Mouse (Mus musculus): ENCODE results near the gene Zfp385b. TPM values are rescaled to one million over a fixed set of nuclear protein-coding genes. Genes with fewer than 3 reads are reported as not detected.

The Zfp385b gene
- total RNA-seq, 2 experiments from 2014 or later = 10.0 to 11.5 TPM

DNA sequence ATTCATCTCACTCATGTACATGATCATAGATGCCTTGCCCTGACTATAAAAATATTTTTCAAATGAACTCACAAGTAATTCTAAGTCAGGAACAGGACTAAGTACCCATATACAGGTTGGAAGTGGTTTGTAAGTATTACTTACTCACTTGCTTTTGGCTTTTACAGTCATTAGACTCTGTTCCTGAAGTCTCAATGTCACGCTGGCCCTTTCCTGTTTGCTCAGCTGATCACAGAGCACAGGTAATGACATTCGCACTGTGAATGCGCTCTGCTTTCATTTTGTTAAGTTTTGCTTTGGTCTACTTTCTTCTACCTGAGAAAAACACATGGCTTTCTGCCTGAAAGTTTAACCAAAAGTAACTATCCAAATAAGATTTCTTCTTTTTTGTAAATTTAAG, 282.9 kb downstream of the Zfp385b start:
- DNase-seq (ENCODE audit: low spot score) = no peak
- intact Hi-C loops (cut with DNase I) = no loop called here

- intact Hi-C loops (cut with DNase I) = no loop called here
- no peak for DNase-seq (ENCODE audit: low spot score)
Observed at GRCm38 (mm10) chr2:77528079-77528752, 291.2 kb downstream of the Zfp385b start.

DNA sequence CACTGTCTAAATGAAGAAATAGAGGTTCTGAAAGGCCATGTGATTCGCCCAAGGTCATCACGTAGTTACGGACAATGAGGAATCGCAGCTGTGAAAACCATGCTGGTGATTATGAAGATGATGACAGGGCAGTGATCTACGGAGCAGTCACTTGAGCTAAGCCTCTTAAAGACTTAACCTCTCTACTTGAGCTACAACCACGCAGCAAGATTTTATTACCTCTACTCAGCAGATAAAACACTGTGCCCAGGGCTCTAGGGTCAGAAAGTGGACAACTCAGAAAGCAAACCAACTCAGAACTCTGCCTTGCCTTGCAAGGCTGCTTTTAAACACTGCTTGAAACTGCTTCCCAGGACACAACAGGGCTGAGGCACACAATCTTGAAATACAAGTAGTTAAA, 291.8 kb downstream of the Zfp385b start:
- no peak for DNase-seq (ENCODE audit: low spot score)
- intact Hi-C loops (cut with DNase I) = no loop called here

DNA sequence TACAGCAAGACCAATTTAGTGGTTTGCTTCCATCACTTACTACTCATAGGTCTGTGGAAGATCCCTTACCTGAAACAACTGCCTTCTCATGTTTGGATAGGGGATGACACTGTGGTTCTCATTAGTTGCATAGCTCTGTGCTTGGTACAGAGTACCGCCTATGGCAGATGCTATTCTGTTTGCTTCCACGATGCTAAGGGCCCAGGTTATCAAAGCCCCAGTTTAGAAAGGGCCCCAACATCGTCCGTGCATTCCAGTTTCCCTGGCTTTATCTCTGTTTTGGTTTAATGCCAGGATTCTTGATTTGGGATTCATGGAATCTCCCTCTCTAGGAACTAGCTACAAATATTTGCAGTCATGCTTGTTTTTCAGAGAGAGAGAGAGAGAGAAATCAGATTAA, 292.6 kb downstream of the Zfp385b start:
- intact Hi-C loops (cut with DNase I) = no loop called here
- DNase-seq (ENCODE audit: low spot score) = no peak

DNA sequence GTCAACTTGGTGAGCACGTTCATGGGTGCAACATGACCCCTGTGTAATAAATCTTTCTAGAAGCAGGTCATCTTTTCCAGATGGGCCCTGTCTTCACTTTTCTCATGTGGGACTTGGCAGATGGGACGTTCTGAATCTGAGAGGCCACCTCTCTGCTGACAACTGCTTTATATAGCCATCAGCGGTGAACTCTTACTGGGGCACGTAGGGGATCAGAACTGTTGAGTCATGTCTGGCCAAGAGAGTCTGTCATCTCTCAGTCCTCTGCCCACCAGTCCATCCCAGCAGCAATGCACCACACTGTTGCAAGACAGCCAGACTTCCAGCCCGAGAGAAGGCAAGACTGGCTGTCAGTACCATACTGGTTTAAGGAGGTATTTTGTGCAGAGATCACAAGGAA, 293.1 kb downstream of the Zfp385b start:
- intact Hi-C loops (cut with DNase I) = no loop called here
- DNase-seq (ENCODE audit: low spot score) = no peak

GRCm38 (mm10) chr2:77522223-77522622, 297.2 kb downstream of the Zfp385b start:
- no peak for DNase-seq (ENCODE audit: low spot score)
- intact Hi-C loops (cut with DNase I) = no loop called here

DNA sequence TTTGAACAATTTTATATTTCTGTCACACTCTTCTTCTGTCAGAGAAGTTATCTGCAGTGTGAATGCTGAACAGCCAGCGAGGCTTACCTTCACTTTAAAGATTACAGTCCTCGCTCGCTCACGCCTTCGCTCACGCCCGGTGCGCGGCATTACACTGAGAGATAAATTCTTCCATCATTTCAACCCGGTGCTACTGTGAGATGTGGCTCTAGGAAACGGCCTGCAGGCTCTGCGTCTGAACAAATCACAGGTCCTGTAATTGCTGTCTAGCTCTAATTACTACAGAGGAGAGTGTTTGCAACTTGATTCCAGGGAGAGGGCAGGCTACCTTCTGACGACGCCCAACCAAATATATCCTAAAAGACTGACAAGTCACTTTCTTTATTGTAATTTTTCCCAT, 300.1 kb downstream of the Zfp385b start:
- no peak for DNase-seq (ENCODE audit: low spot score)
- intact Hi-C loops (cut with DNase I) = no loop called here

DNA sequence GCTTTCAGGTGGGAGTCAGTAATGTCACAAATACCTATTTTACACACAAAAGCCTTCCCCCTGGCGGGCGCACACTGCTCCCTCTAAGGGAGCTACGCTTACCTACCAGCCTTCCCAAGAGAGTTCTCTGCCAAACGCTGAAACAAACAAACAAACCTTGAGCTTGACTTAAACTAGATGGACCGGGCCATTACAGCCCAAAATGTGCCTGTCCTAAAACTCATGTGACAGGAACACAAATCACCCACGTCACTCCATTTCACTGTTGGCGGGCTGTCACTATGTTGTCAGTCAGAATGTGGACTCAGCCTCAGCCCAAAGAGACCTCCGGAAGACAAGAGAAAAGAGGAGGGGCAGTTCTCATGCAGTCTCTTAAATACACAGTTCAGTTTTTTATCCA, 300.7 kb downstream of the Zfp385b start:
- no peak for DNase-seq (ENCODE audit: low spot score)
- intact Hi-C loops (cut with DNase I) = no loop called here

DNA sequence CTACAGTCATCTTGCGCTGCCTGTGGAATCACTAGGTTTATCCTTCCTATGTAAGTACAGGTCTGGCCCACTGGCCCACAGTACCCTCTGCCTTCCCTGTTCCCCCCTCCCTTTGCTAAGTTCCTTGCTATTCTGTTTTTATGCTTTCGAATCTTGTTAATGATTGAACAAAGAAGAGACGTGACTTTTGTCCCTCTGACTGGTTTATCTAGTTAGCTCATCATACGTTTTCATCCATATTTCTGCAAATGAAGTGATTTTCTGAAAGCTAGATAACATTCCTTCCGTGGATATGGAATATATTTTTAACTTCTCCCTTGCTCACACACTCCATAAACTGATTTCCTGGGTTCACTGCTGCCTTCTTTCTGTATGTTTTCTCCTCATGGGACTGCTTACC, 302.8 kb downstream of the Zfp385b start:
- intact Hi-C loops (cut with DNase I) = no loop called here

GRCm38 (mm10) chr2:77515654-77516053, 303.8 kb downstream of the Zfp385b start:
- no peak for DNase-seq (ENCODE audit: low spot score)
- intact Hi-C loops (cut with DNase I) = no loop called here

More for the DNA sequence above, 302.8 kb downstream of the Zfp385b start:
- no peak for DNase-seq (ENCODE audit: low spot score)

DNA sequence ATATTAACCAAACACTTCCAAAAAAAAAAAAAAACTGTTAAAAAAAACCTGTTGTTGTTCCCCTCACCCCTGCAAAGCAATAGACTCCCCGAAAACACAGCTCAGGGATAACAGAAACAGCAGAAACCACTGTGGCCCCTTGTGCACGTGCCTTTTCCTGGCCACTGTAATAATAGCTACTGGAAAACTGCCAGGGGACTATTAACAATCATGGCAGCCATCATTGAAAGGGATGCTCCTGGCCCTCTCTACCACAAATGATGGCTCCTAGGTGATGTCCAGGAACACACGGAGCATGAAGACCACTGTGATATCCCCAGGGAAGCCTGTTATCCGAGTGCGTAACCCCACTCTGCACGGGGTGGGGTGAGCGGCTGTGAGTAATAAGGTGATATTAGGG, 304.4 kb downstream of the Zfp385b start:
- intact Hi-C loops (cut with DNase I) = no loop called here
- DNase-seq (ENCODE audit: low spot score) = no peak

- intact Hi-C loops (cut with DNase I) = no loop called here
- DNase-seq (ENCODE audit: low spot score) = no peak
Observed at GRCm38 (mm10) chr2:77514476-77514875, 305.0 kb downstream of the Zfp385b start.

DNA sequence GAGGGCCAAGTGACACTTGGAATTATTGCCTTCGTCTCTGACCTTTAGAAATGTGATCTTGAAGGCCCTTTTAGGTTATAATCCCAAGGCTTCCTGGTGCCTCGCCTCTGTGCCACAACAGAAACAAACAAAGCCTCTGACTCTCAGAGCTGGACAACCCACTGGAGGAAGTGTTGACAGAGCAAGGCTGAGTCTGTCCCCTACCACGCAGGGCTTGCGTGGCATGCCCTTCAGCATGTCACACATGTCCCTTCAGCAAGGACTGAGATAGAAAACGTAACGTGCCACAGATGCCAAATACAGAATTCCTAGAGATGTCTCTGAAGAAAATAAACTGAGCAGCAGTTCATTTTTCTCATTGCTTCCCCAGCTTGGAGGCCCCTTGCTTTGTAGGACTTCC, 310.7 kb downstream of the Zfp385b start:
- intact Hi-C loops (cut with DNase I) = no loop called here
- no peak for DNase-seq (ENCODE audit: low spot score)

DNA sequence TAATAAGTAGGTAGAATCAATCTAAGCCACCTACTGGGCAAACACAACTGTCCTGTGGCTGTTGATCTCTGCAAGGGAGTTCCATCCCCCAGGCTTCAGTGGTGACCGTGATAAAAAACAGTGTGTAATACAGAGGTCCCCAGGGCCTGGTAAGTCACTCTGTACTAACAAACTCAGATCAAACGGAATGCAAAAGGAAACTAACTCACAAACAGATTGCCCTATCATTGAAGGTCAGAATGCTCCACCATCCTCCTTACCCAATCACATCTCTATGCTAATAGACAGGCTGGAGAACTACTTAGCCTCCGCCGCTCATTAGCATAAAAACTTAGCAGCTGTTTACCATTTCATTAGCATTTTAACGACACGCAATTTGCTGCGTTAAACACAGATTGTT, 313.1 kb downstream of the Zfp385b start:
- DNase-seq (ENCODE audit: low spot score) = no peak
- intact Hi-C loops (cut with DNase I) = no loop called here

- no peak for DNase-seq (ENCODE audit: low spot score)
- intact Hi-C loops (cut with DNase I) = no loop called here
Observed at GRCm38 (mm10) chr2:77505614-77506013, 313.8 kb downstream of the Zfp385b start.

DNA sequence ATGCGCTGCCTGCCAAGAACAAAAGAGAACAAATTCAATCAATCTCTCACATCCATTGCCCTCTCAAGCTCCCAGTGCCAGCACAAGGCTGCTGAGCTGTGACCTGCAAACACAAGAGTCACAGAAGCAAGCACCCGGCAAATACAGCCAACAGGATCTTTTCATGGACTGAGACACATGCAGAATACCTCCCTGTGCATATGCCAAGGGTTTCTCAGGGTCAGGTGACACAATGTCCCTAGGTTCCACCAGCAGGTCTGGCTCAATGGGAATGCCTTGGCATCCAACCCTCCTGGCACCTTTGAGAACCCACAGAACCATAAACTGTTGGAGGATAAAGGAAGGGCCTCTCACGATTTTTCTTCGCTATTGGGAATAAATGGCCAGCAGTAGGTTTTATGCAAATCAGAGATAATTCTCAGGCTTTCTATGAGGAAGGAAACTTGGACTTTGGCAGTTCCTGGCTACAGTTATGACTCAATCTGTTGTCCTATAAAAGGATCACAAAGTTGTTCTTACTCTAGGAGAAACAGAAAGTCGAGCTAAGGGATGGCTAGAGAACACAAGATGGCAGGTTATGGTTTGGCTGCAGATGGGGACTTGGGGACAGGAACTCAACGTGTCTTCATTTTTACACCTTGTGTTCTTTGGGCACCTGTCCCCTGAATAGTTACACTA, 315.6 kb downstream of the Zfp385b start:
- DNase-seq (ENCODE audit: low spot score) = no peak
- intact Hi-C loops (cut with DNase I) = no loop called here

- intact Hi-C loops (cut with DNase I) = no loop called here
- DNase-seq (ENCODE audit: low spot score) = no peak
Observed at GRCm38 (mm10) chr2:77503217-77503616, 316.2 kb downstream of the Zfp385b start.

DNA sequence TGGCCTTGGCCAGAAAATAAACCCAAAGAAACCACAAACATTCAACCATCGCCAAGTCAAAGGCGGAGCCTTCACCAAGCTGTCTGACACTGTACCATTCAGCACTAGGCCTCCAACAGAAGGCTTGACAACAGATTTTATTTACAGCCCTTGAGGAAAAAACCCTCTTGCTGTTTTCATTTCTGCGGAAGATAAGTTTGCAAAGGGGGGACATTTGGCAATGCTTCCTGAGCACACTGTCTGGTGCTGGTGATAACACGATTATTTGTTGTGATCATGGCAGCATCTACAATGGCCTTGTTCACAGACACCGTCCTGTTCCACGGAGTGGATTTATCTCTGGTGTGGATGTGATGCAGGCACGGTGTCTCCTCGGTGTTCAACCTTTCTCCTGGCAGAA, 317.0 kb downstream of the Zfp385b start:
- intact Hi-C loops (cut with DNase I) = no loop called here
- DNase-seq (ENCODE audit: low spot score) = no peak

DNA sequence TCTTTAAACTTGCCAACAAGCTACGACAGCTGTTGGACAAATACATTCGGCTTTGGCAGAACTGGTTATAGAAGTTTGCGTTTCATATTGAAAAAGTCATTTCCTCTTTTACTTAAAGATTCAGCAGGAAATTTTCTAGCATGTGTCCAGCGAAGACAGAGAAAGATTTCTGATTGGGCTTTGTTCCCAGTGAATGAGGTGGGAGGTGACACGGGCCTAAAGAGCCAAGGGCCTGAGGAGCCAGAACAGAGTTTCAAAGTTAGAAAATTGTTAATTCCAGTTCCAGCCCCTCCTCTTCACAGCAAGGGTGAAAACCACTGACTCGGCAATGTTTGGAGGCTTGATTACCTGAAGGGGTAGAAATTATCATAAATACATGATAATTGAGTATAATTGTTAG, 319.0 kb downstream of the Zfp385b start:
- intact Hi-C loops (cut with DNase I) = no loop called here
- no peak for DNase-seq (ENCODE audit: low spot score)

GRCm38 (mm10) chr2:77498379-77498778, 321.1 kb downstream of the Zfp385b start:
- DNase-seq (ENCODE audit: low spot score) = no peak
- intact Hi-C loops (cut with DNase I) = no loop called here

GRCm38 (mm10) chr2:77497942-77498341, 321.5 kb downstream of the Zfp385b start:
- no peak for DNase-seq (ENCODE audit: low spot score)
- intact Hi-C loops (cut with DNase I) = no loop called here

DNA sequence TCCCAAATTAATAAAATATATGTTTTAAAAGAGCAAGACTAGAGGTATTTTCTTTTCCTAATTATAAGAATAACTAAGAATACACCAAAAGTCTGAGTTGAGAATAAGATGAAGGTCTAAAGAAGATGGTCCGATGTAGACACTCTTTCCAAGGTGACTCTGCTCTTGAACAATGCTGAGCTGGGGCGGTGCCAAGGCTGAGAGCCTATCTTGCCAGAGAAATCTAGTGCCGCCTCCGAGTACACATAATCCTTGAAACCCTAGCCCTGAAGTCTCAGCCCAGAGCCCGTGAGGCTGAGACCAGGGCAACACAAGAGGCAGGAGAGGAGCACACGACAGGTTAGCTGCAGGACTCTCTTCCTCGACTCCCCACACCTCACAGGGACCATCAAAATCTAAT, 323.4 kb downstream of the Zfp385b start:
- intact Hi-C loops (cut with DNase I) = no loop called here
- DNase-seq (ENCODE audit: low spot score) = no peak

Measured in heart, postnatal 25 days (tissue).